Mouse (Mus musculus) right cerebral cortex, postnatal 10 days (tissue): ENCODE results near the gene Krt77.
A peak's percentile ranks its signal among the peaks of the same experiment; 100 is the strongest.

Source experiments
- DNase-seq, 2 experiments: peaks; one replicate each; pipeline ENCODE4 v3.0.0; 2021; ENCODE audit warnings: low spot score in 2 of 2

The Krt77 gene

DNA sequence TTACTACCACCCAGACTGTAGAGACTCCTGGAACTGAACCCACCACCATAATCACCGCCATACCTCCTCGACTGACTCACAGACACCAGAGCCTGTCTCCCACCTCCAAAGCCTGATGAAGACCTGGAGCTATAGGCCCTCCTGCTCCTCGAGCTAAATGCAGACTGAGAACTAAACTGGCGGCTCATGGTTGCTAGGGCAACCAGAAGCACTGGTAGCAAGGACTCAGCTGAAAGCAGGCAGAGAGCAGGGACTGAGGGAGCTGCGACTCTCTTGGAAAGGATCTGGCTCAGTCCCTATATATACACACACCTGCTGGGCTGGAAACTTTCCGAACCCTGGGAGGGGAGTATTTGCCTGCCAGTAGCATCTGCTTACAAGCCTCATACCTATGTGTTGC is at the start of gene Krt77:
TSS of gene Krt77 (minus strand) at position 275 of the 400 bp plus-strand sequence.
- DNase-seq: peak; percentile 82 to 91

GRCm38 (mm10) chr15:101916072-101916471 is 46.6 kb upstream of the Krt77 start:
- DNase-seq: no peak

DNA sequence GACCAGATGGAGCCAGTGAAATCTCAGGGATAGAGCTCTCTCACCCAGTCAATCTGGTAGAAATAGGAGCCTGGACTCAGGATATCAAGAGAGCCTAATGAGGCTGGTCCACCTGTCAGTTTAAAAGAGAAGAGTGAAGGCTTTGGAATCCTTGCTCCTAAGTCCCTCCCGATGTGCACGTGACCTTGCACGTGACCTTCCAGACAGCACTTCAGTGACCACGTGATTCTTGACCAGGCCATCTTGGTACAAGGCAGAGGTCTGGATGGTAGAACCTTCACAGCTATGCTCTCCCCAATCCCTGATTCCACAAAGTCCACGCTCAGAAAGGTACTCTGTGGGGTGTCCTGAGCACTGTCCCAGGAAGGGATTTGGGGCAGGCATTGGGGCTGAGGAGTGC is 35.3 kb upstream of the Krt77 start:
- no peak for DNase-seq

GRCm38 (mm10) chr15:101902171-101903149 is 33.0 kb upstream of the Krt77 start:
- no peak for DNase-seq

DNA sequence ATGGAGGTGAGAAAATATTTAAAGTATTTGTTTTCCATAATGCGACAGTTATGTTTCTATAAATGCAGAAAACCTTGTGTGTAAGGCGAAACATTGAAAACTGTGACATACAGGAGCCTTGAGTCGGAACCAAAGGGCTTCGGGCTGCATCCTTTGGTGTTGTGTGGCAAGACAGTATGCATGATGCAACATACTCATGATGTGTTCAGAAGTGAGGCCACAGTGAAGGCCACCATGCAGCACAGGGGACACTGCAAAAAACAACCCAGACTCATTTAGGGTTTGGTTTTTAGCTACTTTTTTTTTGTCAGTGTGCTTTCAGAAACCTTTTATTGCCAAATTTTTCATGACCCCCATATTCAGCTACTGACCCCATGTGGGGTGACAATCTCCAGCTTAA is 25.7 kb upstream of the Krt77 start:
- no peak for DNase-seq

- DNase-seq: no peak
These were observed 23.3 kb upstream of the Krt77 start, which contains the start of gene Krt76 for GRCm38 (mm10) chr15:101892820-101893219. Gene Krt76, minus strand, starts transcription at chr15:101892920.

DNA sequence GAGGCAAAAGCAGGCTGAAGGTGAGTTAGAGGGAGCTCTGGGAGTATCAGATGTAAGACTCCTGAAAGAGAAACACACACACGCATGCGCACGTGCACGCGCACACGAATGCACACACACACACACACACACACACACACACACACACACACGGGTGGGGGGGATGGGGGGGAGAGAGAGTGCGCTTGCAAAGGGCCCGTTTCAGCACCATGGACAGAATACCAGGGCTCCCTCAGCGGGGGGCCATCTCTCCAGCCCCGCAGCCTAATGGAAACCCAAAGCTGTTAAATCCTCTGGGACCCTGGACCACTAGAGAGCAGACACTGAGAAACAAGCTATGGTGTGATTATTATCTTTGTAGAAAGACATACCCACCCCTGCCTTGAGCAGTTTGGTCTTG is 10.3 kb upstream of the Krt77 start:
- no peak for DNase-seq

DNA sequence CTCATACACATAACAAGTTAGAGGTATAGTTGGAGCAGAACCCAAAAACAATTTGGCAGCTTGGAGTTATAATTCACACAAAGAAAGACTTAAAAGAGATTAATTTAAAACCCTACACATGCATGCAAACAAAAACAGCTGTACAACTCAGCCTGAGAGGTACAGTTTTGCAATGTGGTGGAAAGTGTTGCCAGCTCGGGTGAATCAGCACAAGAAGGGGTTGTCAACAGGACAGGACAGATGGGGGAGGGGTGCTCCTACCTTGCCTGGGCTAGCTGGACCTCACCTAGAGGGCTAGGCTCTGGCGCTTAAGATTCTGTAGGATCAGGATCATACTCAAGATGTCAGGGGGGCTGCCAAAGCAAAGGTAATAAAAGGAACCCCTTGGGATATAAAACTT is 8.5 kb upstream of the Krt77 start:
- DNase-seq: no peak

DNA sequence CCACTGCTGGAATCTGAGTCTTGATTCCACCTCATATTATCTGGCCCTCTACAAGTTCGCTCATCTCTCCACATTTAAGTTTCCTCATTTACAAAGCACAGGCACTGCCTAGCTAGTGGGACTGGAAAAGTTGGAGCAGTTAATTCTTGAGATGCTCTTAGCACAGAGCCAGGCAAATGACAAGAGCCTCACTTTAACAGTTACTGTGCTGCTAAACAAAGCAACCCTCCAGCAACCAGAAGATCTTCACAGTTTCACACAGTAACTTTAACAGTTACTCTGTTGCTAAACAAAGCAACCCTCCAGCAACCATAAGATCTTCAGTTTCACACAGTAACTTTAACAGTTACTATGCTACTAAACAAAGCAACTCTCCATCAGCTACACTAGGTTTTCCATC is 4.9 kb upstream of the Krt77 start:
- DNase-seq: no peak

DNA sequence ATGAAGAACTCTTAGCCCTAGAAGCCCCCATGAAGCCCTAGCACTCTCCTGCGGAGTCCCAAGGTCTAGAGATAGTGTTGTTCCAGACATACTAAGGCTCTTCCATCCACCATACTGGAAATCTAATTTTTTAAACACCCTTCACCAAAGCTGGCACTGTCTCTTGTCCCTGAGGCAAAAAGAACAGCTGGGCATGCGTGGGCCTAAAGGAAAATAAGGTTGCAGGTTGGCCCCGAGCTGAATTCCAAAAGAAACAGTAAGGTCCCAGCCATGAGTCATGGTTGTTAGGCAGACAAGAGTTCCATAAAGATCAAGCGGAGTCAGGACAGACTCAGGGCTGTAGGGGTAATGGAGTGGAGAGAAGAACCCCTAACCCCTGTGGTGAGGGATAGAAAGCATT is 3.7 kb upstream of the Krt77 start:
- no peak for DNase-seq

DNA sequence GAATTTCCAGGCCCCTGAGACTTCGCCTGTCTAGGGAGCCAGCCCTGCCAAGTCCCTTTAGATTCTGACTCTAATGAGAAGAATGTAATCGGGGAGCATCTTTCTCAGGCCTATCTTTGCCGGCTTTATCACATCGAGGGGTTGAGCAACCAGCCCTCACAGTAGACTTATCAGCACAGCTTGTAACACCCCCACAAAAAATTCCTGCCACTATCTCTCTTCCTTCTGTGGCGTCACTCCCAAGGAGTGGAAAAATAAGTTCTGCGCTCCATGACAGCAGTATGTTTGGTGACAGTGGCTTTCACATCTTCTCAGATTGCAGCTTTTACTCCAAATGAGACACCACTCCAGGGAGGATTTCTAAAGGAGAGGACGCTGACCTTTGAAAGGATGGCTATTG is 2.8 kb downstream of the Krt77 start:
- DNase-seq: peak in 1 of 2 experiments; percentile 69

GRCm38 (mm10) chr15:101860421-101861130 is 8.9 kb downstream of the Krt77 start:
- DNase-seq: no peak

GRCm38 (mm10) chr15:101859735-101860170 is 9.8 kb downstream of the Krt77 start:
- peak; percentile 67 to 69 for DNase-seq

- no peak for DNase-seq
These were observed 10.7 kb downstream of the Krt77 start for GRCm38 (mm10) chr15:101858673-101859425.

GRCm38 (mm10) chr15:101856696-101857095 is 12.8 kb downstream of the Krt77 start:
- no peak for DNase-seq

DNA sequence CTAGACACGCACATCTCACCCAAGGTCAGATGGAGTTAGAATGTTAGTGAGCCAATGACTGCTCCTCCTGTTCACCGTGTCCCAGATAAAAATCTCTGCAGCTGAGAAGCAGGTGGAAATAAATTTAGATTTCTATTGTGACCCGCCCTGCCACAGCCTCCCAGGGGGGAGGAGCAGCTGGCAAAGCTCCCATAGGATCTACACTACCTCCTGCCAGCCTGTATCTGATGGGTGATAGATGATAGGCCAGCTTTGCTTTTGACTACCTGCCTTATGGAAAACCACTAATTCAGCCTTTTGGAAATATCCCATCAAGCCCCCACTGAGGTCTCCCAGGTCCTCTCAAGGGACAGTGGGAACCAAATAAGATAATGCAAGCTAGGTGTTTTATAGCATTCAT is 13.8 kb downstream of the Krt77 start:
- DNase-seq: no peak

GRCm38 (mm10) chr15:101854294-101854693 is 15.2 kb downstream of the Krt77 start:
- DNase-seq: no peak

DNA sequence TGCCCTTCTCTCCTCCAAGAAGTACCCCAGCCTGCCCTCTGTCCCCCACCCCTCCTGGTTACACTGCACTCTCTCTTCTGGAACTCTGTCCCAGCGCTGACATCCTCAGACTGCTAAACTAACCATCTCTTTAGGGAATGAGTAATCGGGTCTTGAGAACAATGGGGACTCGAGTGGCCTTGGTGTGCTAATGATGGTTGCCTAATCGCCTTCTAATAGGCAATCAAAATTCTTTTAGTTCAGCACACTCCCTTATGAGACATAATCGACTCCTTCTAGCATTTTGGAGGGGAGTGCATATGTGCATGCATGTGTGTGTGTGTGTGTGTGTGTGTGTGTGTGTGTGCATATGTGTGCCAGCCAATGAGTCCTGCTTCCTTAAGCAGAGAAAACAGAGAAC is 16.9 kb downstream of the Krt77 start:
- no peak for DNase-seq

DNA sequence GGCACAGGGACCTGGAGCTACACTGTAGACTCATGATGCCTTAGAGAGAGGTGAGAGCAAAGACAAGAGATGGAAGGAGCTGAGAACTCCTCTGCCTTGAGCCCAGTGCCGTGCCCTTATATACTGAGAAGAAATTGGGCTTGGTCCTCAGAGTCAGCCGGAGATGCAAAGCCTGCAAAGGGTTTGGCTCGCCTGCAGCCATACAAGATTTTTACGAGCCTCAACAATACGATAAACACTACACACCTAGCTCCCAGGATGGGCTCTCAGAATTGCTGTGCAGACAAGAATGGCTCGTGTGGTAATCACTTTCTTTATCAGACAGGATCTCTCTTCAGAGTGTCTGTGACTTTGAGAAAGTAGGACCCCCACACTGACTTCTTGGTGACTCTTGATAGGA is 18.8 kb downstream of the Krt77 start, which contains the start of gene Krt1:
TSS of gene Krt1 (minus strand) at position 101 of the 400 bp plus-strand sequence.
- DNase-seq: no peak

DNA sequence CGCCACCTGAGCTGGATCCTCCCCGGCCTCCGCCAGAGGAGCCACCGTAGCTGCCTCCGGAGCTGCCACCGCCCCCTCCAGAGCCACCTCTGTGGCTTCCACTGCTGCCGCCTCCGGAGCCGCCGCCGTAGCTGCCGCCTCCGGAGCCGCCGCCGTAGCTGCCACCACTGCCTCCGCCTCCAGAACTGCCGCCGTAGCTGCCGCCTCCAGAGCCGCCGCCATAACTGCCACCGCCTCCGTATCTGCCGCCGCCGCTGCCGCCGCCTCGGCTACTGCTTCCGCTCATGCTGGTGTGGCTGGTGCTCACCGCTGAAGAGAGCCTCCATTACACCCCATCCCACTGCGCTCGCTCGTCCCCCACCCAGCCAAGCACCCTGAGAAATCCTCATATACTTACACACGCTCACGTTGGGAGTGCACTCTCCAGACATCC is 23.5 kb downstream of the Krt77 start:
- peak; percentile 67 to 69 for DNase-seq

- DNase-seq: no peak
These were observed 26.3 kb downstream of the Krt77 start for GRCm38 (mm10) chr15:101843192-101843591.
